Mouse (Mus musculus) hindbrain, postnatal 0 days (tissue): ENCODE data around the gene Tspan14. TPM values are rescaled to one million over a fixed set of nuclear protein-coding genes. Genes with fewer than 3 reads are reported as not detected.

Experiments used
- ATAC-seq: fragments of 200-750 bp; cut with Nextera tagmentation; 2 replicates; pipeline ENCODE4 v1.8.0; 2017; ENCODE audit warnings: mild to moderate bottlenecking, moderate TSS enrichment, moderate library complexity
- DNase-seq: peaks from one replicate; pipeline ENCODE4 v3.0.0-alpha.2; 2015; ENCODE audit warnings: low spot score
- H3K27ac ChIP-seq: fragments of 300-500 bp; sonication (generic); 2 replicates; pipeline ENCODE4 v1.5.1; 2014; ENCODE audit warnings: mild to moderate bottlenecking
- H3K27me3 ChIP-seq: fragments of 300-500 bp; sonication (generic); 2 replicates; pipeline ENCODE4 v1.6.1; 2014; ENCODE audit warnings: low read length, mixed read lengths; ENCODE audit not compliant: insufficient read depth
- H3K36me3 ChIP-seq: fragments of 300-500 bp; sonication (generic); 2 replicates; pipeline ENCODE4 v1.6.1; 2014; ENCODE audit warnings: low read length, mixed read lengths; ENCODE audit not compliant: insufficient read depth
- H3K4me1 ChIP-seq: fragments of 300-500 bp; sonication (generic); 2 replicates; pipeline ENCODE4 v1.6.1; 2014; ENCODE audit warnings: antibody characterized with exemption, low read length, mixed read lengths; ENCODE audit not compliant: insufficient read depth
- H3K4me2 ChIP-seq: fragments of 300-500 bp; sonication (generic); 2 replicates; pipeline ENCODE4 v1.6.1; 2014; ENCODE audit warnings: low read depth, mild to moderate bottlenecking, low read length, moderate library complexity, mixed read lengths
- H3K4me3 ChIP-seq: fragments of 300-500 bp; sonication (generic); 2 replicates; pipeline ENCODE4 v1.5.1; 2014; ENCODE audit warnings: low read length
- H3K9ac ChIP-seq: fragments of 300-500 bp; sonication (generic); replicated peaks from 2 replicates; pipeline ENCODE4 v1.6.1; 2014; ENCODE audit warnings: mild to moderate bottlenecking, low read length, moderate library complexity, mixed read lengths
- H3K9me3 ChIP-seq: fragments of 300-500 bp; sonication (generic); 2 replicates; pipeline ENCODE4 v1.6.1; 2016; ENCODE audit warnings: low read length, mixed read lengths
- CTCF ChIP-seq: IDR thresholded peaks from 2 replicates; pipeline ENCODE4 v1.5.1; 2016; ENCODE audit warnings: antibody characterized with exemption, control low read depth, low read depth
- WGBS: fragments of 180-500 bp; shearing (Covaris S2); extraction: QIAGEN DNeasy Blood & Tissue Kit; methylation state at CpG from one replicate; pipeline ENCODE4 v1.1.7; 2014; 5-methylcytosine and 5-hydroxymethylcytosine counted together
- polyA plus RNA-seq: library from polyadenylated mRNA; unstranded; fragments of >200 nt; fragmentation: Nextera tagmentation; extraction: Ambion mirVana; gene quantifications from 2 replicates; pipeline ENCODE4 v1.2.1, GENCODE M21; 2015
- total RNA-seq: library from RNA; depleted of rRNA; stranded (reverse); fragments of >200 nt; gene quantifications from 2 replicates; pipeline ENCODE4 v1.2.3, GENCODE M21; 2014

The Tspan14 gene
- total and polyA plus RNA-seq, 2 experiments from 2014 or later = 30.4 to 39.2 TPM

DNA sequence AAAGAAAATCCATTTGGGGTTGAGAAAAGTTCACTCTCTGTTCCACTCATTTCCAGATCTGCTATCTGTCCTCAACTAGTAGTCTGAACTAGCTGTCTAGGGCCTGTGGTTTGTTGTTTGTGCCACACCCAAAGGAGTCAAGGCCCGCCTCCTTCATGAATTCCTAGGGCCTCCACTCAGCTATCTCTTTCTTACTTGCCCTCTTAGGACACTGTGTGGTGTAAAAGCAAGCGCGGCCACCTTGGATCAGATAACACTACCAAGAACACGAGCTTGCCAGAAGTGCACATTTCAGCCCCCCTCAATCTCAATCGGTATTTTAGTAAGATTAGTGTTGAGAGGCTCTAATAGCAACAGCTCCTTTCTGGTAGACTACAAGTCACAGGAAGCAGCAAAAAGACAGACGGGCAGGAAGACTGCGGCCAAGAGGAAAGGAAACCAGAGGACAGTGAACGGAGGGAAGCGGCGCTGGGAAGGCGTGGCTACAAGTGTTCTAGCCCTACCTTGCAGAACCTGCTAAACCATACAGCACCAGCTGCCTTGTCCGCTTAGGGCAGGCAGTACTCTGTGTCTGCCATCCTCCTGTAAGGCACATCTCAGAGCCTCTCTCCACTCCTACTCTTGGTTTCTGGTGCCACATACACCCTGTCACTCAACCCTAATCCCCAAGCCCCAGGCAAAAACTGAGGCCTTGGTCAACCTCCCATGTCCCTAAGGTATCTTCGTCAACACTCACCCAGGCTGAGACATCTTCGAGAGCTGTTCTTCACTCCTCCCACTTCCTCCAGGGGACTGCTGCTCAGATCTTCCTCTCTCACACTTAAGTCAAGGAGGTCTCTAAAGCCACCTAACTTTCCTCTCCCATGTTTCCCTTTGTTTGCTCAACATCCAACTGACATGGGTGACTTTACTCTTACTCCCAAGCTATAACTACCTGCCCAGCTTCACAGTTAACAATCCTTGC is 18.9 kb downstream of the Tspan14 start:
- WGBS = 87% methylated on average over 14 of the region's 14 CpGs
- Histone ChIP-seq H3K36me3 (no peaks in the 10 kb centered on the region), H3K9ac (no peak overlapping the region), H3K4me2 (no peak overlapping the region), H3K4me1 (peaks cover 14% of the 10 kb centered on the region; the same call in 1 of the 2 replicates), H3K27ac (no peak overlapping the region), H3K27me3 (no peaks in the 10 kb centered on the region), H3K4me3 (no peak overlapping the region), H3K9me3 (no peaks in the 10 kb centered on the region)
- ATAC-seq (no peak), DNase-seq (no peak)
- TF ChIP-seq CTCF = no peak

DNA sequence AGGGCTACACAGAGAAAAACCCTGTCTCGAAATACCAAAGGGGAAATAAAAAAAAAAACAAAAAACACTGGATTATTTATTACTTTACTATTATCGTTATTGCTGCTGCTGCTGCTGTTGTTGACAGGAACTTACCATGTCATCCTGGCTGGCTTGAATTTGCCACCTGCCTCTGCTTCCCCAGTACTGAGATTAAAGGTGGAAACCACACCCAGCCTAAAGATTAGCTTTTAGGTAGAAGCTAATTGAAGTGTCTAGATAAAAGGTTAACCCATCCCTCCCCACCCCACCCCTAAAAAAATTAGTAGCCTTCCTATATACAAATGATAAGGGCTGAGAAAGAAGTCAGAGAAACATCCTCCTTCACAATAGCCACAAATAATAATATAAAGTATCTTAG is 22.8 kb downstream of the Tspan14 start:
- 94% methylated on average over 2 of the region's 2 CpGs for WGBS

DNA sequence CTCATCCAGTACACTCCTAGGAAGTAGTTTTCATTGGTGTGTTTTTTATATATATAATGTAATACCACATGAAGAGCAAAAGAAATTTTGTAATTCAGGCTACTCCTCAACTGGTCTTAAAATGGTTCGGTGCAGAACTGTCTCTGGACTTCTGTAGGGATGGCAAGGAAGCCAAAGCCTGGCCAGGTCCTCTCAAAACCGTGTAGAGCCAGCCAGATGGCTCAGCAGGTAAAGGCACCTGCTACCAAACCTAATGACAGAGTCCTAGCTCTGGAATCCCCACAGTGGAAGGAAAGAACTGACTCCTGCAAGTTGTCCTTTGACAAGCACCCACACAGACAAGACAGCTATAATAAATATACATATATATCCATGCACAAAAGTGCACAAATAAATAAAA is 24.2 kb downstream of the Tspan14 start:
- TF ChIP-seq CTCF = no peak
- no peaks in the 10 kb centered on the region for H3K4me1 ChIP-seq
- H3K4me3 ChIP-seq = no peak overlapping the region
- 75% methylated on average over 2 of the region's 2 CpGs for WGBS
- H3K27ac ChIP-seq = no peak overlapping the region
- no peaks in the 10 kb centered on the region for H3K36me3 ChIP-seq
- no peaks in the 10 kb centered on the region for H3K9me3 ChIP-seq
- H3K27me3 ChIP-seq = no peaks in the 10 kb centered on the region
- ATAC-seq = no peak
- no peak overlapping the region for H3K9ac ChIP-seq
- no peak for DNase-seq
- no peak overlapping the region for H3K4me2 ChIP-seq

More for the DNA sequence above, 22.8 kb downstream of the Tspan14 start:
- no peak overlapping the region for H3K4me2 ChIP-seq
- H3K4me1 ChIP-seq = no peaks in the 10 kb centered on the region
- H3K27me3 ChIP-seq = no peaks in the 10 kb centered on the region
- DNase-seq (no peak), ATAC-seq (no peak)
- no peaks in the 10 kb centered on the region for H3K36me3 ChIP-seq
- no peak overlapping the region for H3K27ac ChIP-seq
- H3K9ac ChIP-seq = no peak overlapping the region
- no peak for TF ChIP-seq CTCF
- H3K4me3 ChIP-seq = no peak overlapping the region
- no peaks in the 10 kb centered on the region for H3K9me3 ChIP-seq

DNA sequence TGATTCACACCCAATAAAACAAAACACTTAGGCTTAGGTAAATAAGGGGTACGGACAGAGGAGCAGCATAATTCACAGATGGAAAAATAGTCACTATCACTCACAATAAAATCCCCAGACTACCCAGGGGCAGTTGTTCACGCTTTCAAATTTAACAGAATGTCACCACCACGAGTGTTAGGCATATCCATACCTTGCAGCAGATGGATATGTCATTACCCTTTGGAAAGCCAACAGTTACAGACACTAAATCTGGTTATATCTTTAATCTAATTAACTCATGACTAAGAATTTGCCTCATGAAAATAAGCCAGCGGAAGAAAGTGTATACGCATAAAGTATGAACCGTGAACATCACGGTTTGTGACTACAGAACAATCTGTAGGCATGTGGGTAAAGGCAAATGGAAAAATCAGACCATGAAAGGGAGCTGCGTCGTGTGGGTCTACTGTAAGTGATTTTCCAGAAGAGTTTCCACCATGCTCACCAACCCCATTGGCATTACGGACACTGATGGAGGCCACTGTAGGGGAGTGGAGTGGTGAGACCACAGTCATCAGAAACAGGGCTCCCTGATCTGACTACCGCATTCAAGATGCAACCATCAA is 28.1 kb downstream of the Tspan14 start:
- WGBS = 79% methylated on average over 11 of the region's 11 CpGs
- Histone ChIP-seq H3K27me3 (no peaks in the 10 kb centered on the region), H3K27ac (no peak overlapping the region), H3K4me2 (no peak overlapping the region), H3K4me1 (no peaks in the 10 kb centered on the region), H3K4me3 (no peak overlapping the region), H3K9me3 (no peaks in the 10 kb centered on the region), H3K36me3 (no peaks in the 10 kb centered on the region), H3K9ac (no peak overlapping the region)
- TF ChIP-seq CTCF = no peak
- DNase-seq (no peak), ATAC-seq (no peak)

DNA sequence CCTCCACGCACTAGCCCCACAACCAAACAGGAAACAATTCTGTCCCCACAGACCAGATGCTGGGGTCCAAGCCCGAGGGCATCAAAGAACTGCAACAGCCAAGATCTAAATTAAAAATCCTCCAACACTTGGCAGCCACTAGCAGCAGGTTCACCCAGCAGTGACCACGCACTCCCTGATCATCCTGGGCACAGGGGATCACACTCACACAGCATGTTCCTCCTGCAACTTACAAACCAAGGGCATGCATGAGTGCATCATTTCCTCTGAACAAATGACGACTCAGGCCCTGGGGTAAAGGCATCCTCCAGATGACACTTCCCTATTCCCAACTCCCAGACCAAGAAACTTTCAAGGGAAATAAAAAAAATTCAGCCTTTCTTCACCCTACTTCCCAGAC is 29.6 kb downstream of the Tspan14 start:
- no peak for TF ChIP-seq CTCF
- H3K4me1 ChIP-seq = no peaks in the 10 kb centered on the region
- no peak for ATAC-seq
- H3K4me2 ChIP-seq = no peak overlapping the region
- H3K27me3 ChIP-seq = no peaks in the 10 kb centered on the region
- no peaks in the 10 kb centered on the region for H3K36me3 ChIP-seq
- no peak overlapping the region for H3K27ac ChIP-seq
- H3K9me3 ChIP-seq = no peaks in the 10 kb centered on the region
- H3K9ac ChIP-seq = no peak overlapping the region
- no peak overlapping the region for H3K4me3 ChIP-seq
- WGBS = 31% methylated on average over 4 of the region's 4 CpGs
- DNase-seq = no peak

DNA sequence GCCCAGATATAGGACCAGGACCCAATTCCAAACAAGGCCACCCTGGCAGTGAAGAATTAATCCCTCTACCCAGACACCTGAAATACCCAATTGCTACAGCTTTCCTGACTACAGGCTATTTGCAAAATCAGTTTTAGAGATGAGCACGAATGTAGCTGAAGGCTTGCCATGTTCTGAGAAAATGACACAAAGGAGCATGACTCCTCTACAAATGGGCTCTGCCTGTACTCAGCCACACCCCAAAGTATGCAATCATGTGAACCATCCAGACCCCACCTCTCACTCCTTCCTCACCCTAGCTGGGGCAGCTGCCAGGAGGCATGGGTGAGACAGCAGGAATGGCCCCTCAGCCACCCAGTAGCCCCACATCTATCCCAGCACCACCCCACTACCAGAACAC is 31.1 kb downstream of the Tspan14 start:
- no peak overlapping the region for H3K4me2 ChIP-seq
- H3K9ac ChIP-seq = no peak overlapping the region
- no peaks in the 10 kb centered on the region for H3K9me3 ChIP-seq
- no peaks in the 10 kb centered on the region for H3K36me3 ChIP-seq
- H3K27me3 ChIP-seq = no peaks in the 10 kb centered on the region
- WGBS = 87% methylated on average over 1 of the region's 1 CpGs
- no peak overlapping the region for H3K4me3 ChIP-seq
- H3K27ac ChIP-seq = no peak overlapping the region
- no peak for ATAC-seq
- no peak for TF ChIP-seq CTCF
- H3K4me1 ChIP-seq = no peaks in the 10 kb centered on the region
- DNase-seq = no peak

DNA sequence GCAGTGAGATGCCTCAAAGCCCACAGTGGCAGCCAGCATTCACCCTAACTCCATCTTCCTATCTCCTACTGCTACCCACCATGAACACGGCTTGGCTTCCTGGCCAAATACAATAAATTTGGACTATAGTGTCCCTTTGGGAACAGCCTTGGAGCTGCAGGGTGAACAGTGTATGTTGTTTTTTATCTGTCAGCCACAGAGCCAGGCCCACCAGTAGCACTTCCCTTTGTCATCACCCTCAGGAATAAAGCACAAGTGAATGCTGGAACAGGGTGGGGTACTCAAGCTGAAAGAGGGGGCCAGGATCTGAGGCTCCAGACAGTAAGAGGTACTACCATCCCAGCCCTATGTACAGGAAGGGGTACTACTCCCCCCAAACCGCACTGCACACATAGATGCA is 31.6 kb downstream of the Tspan14 start:
- H3K9me3 ChIP-seq = no peaks in the 10 kb centered on the region
- no peak overlapping the region for H3K9ac ChIP-seq
- no peak for TF ChIP-seq CTCF
- DNase-seq (no peak), ATAC-seq (no peak)
- no peak overlapping the region for H3K4me2 ChIP-seq
- H3K36me3 ChIP-seq = no peaks in the 10 kb centered on the region
- WGBS = 84% methylated on average over 2 of the region's 2 CpGs
- no peaks in the 10 kb centered on the region for H3K4me1 ChIP-seq
- no peak overlapping the region for H3K4me3 ChIP-seq
- H3K27me3 ChIP-seq = no peaks in the 10 kb centered on the region
- no peak overlapping the region for H3K27ac ChIP-seq
